Mouse (Mus musculus): Measurements from ENCODE around the gene Prkd2. TPM values are rescaled to one million over a fixed set of nuclear protein-coding genes. Genes with fewer than 3 reads are reported as not detected.
A peak's percentile ranks its signal among the peaks of the same experiment; 100 is the strongest.

The Prkd2 gene
- polyA plus RNA-seq, 1 experiment from 2014 or later: 21.9 TPM

DNA sequence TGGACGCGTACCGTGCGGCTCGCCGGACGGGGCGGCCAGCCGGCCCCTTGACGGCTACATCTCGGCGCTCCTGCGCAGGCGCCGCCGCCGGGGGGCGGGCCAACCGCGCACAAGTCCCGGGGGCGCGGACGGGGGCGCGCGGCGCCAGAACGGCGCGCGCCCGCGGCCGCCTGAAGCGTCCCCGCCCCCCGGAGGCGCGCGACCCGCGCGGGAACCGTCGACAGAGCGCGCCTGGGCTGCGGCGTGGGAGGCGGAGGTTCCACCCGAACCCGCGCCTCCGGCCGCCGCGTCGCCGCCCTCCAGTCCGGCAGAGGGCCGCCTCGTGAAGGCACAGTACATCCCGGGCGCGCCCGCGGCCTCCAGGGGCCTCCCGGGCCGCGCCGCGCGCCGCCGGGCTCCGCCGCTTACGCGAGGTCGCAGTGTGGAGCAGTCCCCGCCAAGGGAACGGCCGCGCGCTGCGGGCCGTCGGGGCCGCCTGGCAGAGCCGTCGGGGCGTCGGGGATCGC is 42.6 kb downstream of the Prkd2 start:
- H3K27me3 ChIP-seq: 0 out of 2 replicates have a peak, but pooled peaks cover 3% of the 10 kb centered on the region
- WGBS: 30% methylated on average over 92 of the region's 95 CpGs
- H3K27ac ChIP-seq: no peak overlapping the region
- no peak overlapping the region for H3K9ac ChIP-seq
- peaks cover 20% of the 10 kb centered on the region for H3K4me1 ChIP-seq
- peak overlapping the region; percentile 25 for H3K4me2 ChIP-seq
- no peak for ATAC-seq (ENCODE audit: insufficient number of reproducible peaks, low FRiP score, low TSS enrichment, low read depth)
- peaks cover 8% of the 10 kb centered on the region; the same call in 1 of the 2 replicates for H3K9me3 ChIP-seq
- H3K36me3 ChIP-seq: peaks cover 70% of the 10 kb centered on the region
- H3K4me3 ChIP-seq: peak overlapping the region; percentile 32

DNA sequence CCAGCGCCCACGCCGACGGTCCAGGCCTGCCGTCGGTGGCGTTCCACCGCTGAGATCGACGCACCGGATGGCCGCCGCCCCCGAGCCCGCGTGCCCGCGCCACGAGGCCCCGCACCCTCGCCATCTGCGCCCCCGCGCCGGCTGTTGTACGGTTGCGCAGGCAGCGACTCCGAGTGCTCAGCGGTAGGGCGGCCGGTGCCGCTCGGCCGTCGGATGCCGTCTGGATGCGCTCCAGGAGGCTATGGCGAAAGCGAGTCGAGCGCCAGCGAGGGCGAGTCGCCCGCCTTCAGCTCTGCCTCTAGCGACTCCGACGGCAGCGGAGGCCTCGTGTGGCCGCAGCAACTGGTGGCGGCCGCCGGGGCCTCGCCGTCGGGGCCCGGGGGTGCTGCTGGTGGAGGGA is 43.2 kb downstream of the Prkd2 start:
- Histone ChIP-seq H3K27me3 (0 out of 2 replicates have a peak, but pooled peaks cover 3% of the 10 kb centered on the region), H3K4me3 (peak overlapping the region; percentile 32), H3K27ac (no peak overlapping the region), H3K9me3 (peaks cover 8% of the 10 kb centered on the region; the same call in 1 of the 2 replicates), H3K9ac (no peak overlapping the region), H3K4me1 (peaks cover 20% of the 10 kb centered on the region), H3K36me3 (peaks cover 70% of the 10 kb centered on the region), H3K4me2 (peak overlapping the region; percentile 25; the same call in 1 of the 2 replicates)
- no peak for ATAC-seq (ENCODE audit: insufficient number of reproducible peaks, low FRiP score, low TSS enrichment, low read depth)
- 62% methylated on average over 59 of the region's 59 CpGs for WGBS

DNA sequence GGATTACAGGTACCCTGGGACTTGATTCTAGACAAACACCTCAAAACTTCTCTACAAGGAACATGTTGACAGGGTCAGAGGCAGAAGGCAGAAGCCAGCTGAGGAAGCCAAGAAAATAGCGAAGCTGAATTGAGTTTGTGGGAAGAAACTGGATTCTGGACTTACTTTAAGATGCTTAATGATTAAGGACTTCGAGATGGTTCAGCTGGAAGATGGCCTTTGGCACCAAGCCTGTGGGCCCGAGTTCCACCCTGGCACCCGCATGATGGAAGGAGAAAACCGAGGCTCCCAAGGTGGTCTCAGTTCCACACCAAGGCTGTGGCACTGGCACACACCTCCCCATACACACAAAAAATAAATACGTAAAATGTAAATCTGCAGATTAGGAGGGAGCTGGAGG is 47.8 kb downstream of the Prkd2 start:
- H3K9me3 ChIP-seq: peaks cover 7% of the 10 kb centered on the region; the same call in 1 of the 2 replicates
- H3K27ac ChIP-seq: peak overlapping the region; percentile 97
- peak overlapping the region; percentile 67 for H3K4me2 ChIP-seq
- peak overlapping the region; percentile 43 for H3K4me3 ChIP-seq
- 0 out of 2 replicates have a peak, but pooled peaks have one; percentile 8 for ATAC-seq (ENCODE audit: insufficient number of reproducible peaks, low FRiP score, low TSS enrichment, low read depth)
- H3K4me1 ChIP-seq: peaks cover 56% of the 10 kb centered on the region
- H3K36me3 ChIP-seq: peaks cover 33% of the 10 kb centered on the region
- 0 out of 2 replicates have a peak overlapping the region, but pooled peaks have one; percentile 5 for H3K9ac ChIP-seq
- H3K27me3 ChIP-seq: 0 out of 2 replicates have a peak, but pooled peaks cover 6% of the 10 kb centered on the region
- 14% methylated on average over 6 of the region's 6 CpGs for WGBS

DNA sequence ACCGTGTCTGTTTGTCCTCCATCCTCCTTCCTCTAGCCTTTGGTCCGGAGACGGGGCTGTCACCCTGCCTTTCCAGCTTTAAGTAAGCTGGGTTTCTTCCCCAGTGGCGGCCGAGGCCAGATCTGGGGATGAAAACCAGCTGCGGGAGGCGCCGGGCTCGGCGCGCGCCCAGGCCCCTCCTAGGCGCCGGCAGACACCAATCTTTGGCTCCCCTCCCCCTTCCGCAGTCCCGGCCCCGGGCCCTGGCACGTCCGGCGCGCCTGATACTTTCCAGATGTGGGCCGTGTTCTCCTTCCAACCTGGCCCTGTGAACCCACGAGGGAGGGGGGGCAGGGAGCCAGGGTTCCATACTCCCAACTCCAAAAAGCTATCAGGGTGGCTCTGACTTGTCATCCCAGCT is 48.2 kb downstream of the Prkd2 start:
- H3K27me3 ChIP-seq: 0 out of 2 replicates have a peak, but pooled peaks cover 6% of the 10 kb centered on the region
- peaks cover 57% of the 10 kb centered on the region for H3K4me1 ChIP-seq
- H3K9me3 ChIP-seq: peaks cover 3% of the 10 kb centered on the region; the same call in 1 of the 2 replicates
- WGBS: under 1% methylated on average over 23 of the region's 23 CpGs
- peaks cover 29% of the 10 kb centered on the region for H3K36me3 ChIP-seq
- peak overlapping the region; percentile 43 for H3K4me3 ChIP-seq
- peak; percentile 85 for ATAC-seq (ENCODE audit: insufficient number of reproducible peaks, low FRiP score, low TSS enrichment, low read depth)
- 0 out of 2 replicates have a peak overlapping the region, but pooled peaks have one; percentile 5 for H3K9ac ChIP-seq
- peak overlapping the region; percentile 97 for H3K27ac ChIP-seq
- H3K4me2 ChIP-seq: peak overlapping the region; percentile 67

DNA sequence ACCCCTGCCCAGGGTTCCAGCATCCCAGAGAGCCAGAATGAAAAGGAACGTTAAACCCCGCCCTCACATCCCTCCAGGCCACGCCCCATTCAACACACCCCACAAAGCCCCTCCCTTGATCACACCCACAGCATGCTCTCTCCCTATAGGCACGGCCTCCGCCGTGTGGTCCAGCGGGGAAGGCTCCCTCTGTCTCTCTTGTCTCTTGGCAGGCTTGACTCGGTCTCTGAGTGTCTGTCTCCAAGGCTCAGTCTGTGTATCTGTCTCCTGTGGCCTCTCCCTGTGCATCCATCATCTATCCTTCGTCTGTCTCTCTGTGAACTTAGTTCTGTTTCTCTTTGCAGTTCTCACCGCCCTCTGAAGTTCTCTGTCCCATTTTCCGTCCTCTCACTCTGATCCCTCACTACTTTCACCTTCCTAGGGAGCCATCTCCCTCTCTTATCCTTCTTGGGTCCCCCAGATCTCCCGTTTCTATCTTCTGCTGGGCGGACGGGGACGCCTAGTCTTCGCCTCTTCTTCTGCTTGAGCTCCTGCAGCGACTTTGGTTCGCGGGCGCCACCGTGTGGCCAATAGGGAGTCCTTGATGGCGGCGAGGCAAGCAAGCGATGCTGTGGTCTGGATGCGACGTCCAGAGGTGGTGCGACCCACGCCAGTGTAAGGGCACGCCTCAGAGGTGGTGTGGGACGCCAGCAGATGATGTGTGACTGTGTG is 49.1 kb downstream of the Prkd2 start, which contains the start of gene Gng8:
Gene Gng8, plus strand, starts transcription at position 146 of the 711 bp plus-strand sequence.
- peaks cover 20% of the 10 kb centered on the region for H3K36me3 ChIP-seq
- H3K9me3 ChIP-seq: no peaks in the 10 kb centered on the region
- H3K4me2 ChIP-seq: peak within 1 kb of the TSS; percentile 67
- 0 out of 2 replicates have a peak, but pooled peaks cover 6% of the 10 kb centered on the region for H3K27me3 ChIP-seq
- WGBS: under 1% methylated on average over 30 of the region's 30 CpGs
- peak within 1 kb of the TSS; percentile 43 for H3K4me3 ChIP-seq
- peak within 1 kb of the TSS; percentile 97 for H3K27ac ChIP-seq
- peak; percentile 84 for ATAC-seq (ENCODE audit: insufficient number of reproducible peaks, low FRiP score, low TSS enrichment, low read depth)
- peak within 1 kb of the TSS; percentile 21; the same call in 1 of the 2 replicates for H3K9ac ChIP-seq
- H3K4me1 ChIP-seq: peaks cover 57% of the 10 kb centered on the region

DNA sequence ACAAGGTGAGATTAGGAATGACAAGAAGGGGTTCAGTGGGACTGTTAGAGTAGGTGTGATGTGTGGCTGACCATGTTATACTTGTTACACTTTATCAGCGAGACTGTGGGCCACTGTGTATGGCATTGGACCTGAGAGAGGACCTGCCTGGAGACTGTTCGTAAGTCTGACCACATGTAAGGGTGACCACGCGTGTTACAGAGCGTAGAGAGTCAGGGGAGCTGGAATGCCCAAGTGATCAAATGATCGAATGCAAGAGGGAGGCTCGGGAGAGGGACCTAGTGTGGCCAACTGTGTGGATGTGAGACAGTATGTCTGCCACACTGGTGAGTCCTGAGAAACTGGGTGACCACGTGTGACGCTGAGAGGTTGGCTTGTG is 49.6 kb downstream of the Prkd2 start:
- WGBS: 35% methylated on average over 9 of the region's 9 CpGs
- Histone ChIP-seq H3K36me3 (peaks cover 15% of the 10 kb centered on the region), H3K4me3 (peak overlapping the region; percentile 43), H3K27ac (no peak overlapping the region), H3K4me2 (peak overlapping the region; percentile 67), H3K27me3 (0 out of 2 replicates have a peak, but pooled peaks cover 6% of the 10 kb centered on the region), H3K4me1 (peaks cover 57% of the 10 kb centered on the region), H3K9ac (peak overlapping the region; percentile 21; the same call in 1 of the 2 replicates), H3K9me3 (no peaks in the 10 kb centered on the region)
- no peak for ATAC-seq (ENCODE audit: insufficient number of reproducible peaks, low FRiP score, low TSS enrichment, low read depth)

DNA sequence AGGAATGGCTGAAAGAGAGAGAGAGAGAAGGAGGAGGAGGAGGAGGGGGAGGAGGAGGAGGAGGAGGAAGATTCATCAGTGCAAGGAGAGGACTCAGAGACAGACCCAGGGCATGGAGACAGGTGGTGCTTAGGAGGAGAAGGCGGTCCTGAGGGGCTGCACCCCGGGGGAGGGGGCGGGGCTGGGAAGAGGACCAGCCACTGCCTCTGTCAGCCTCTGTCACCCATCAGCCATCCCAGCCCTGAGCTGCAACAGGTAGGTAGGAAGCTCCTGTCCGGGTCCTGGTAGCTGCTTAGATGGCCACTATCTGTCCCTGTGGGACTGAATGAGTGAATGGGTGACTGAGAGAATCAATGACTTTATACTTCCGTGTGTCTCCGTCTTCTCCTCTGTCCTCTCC is 50.9 kb downstream of the Prkd2 start:
- 0 out of 2 replicates have a peak, but pooled peaks cover 6% of the 10 kb centered on the region for H3K27me3 ChIP-seq
- 15% methylated on average over 6 of the region's 6 CpGs for WGBS
- H3K4me1 ChIP-seq: peaks cover 57% of the 10 kb centered on the region
- H3K9me3 ChIP-seq: no peaks in the 10 kb centered on the region
- no peak overlapping the region for H3K4me3 ChIP-seq
- no peak overlapping the region for H3K9ac ChIP-seq
- H3K27ac ChIP-seq: no peak overlapping the region
- ATAC-seq (ENCODE audit: insufficient number of reproducible peaks, low FRiP score, low TSS enrichment, low read depth): no peak
- no peak overlapping the region for H3K4me2 ChIP-seq
- H3K36me3 ChIP-seq: 0 out of 2 replicates have a peak, but pooled peaks cover 3% of the 10 kb centered on the region

DNA sequence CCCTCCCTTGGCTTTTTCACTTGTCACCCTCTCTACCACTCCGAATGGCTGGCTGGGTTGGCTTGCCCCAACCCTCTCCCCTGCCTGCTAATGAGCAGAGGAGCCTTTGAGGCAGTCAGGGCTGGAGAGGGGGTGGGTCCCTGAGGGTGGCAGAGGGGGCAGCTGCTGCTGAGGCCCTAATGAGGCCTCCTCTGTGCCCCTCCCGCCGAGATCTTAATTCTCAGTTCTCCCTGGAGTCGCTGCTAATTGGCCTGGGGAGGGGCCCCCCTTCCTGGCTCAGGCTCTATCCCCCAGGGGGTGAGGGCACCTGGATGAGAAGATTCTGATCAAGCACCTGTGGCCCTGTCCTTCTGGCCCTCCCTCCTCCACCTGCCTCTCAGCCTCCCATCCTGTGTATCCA is 51.6 kb downstream of the Prkd2 start:
- Histone ChIP-seq H3K9ac (no peak overlapping the region), H3K4me1 (peaks cover 57% of the 10 kb centered on the region), H3K4me2 (peak overlapping the region; percentile 43), H3K36me3 (no peaks in the 10 kb centered on the region), H3K4me3 (no peak overlapping the region; the same call in 1 of the 2 replicates), H3K9me3 (no peaks in the 10 kb centered on the region), H3K27me3 (0 out of 2 replicates have a peak, but pooled peaks cover 6% of the 10 kb centered on the region), H3K27ac (no peak overlapping the region)
- WGBS: 2% methylated on average over 4 of the region's 4 CpGs
- no peak for ATAC-seq (ENCODE audit: insufficient number of reproducible peaks, low FRiP score, low TSS enrichment, low read depth)

DNA sequence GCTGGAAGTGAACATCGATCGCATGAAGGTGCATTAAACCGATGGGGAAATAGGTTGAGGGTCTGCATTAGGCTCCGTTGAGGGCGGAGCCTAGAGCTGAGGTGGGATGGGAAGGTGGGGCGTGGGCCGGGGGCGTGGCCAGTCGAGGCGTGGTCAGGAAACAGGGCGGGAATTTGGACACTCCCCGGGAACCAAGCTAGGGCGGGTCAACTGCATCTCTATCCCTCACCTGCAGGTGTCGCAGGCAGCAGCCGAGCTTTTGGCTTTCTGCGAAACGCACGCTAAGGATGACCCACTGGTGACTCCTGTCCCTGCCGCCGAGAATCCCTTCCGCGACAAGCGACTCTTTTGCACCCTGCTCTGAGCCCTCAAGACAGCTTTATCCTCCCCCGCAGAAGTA is 52.3 kb downstream of the Prkd2 start:
- Histone ChIP-seq H3K4me2 (peak overlapping the region; percentile 43), H3K27ac (no peak overlapping the region), H3K36me3 (no peaks in the 10 kb centered on the region), H3K4me1 (peaks cover 53% of the 10 kb centered on the region), H3K9me3 (no peaks in the 10 kb centered on the region), H3K4me3 (peak overlapping the region; percentile 24), H3K9ac (no peak overlapping the region), H3K27me3 (0 out of 2 replicates have a peak, but pooled peaks cover 6% of the 10 kb centered on the region)
- 1% methylated on average over 24 of the region's 24 CpGs for WGBS
- ATAC-seq (ENCODE audit: insufficient number of reproducible peaks, low FRiP score, low TSS enrichment, low read depth): no peak

DNA sequence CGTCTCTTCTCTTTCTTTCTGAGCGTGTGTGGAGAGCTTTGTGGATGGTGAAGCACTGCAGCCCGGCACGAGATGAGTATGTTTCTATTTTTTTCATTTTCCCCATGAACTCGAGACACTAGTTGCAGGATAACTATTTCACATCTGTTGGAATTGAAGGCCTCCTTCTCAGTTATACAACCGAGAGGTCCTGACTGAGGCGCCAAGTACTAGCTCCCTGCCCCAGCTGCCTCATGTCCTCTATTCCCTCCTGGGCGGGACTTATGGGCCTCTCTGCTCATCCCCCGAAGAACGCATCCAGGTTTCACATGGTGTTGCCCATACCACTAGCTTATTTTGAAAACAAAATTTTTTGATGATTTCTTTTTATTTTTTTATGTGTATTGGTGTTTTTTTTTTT is 52.8 kb downstream of the Prkd2 start:
- H3K4me3 ChIP-seq: peak overlapping the region; percentile 24; the same call in 1 of the 2 replicates
- ATAC-seq (ENCODE audit: insufficient number of reproducible peaks, low FRiP score, low TSS enrichment, low read depth): no peak
- H3K9ac ChIP-seq: no peak overlapping the region
- peaks cover 53% of the 10 kb centered on the region for H3K4me1 ChIP-seq
- H3K9me3 ChIP-seq: no peaks in the 10 kb centered on the region
- 33% methylated on average over 10 of the region's 10 CpGs for WGBS
- H3K4me2 ChIP-seq: peak overlapping the region; percentile 43
- H3K36me3 ChIP-seq: no peaks in the 10 kb centered on the region
- H3K27ac ChIP-seq: no peak overlapping the region
- 0 out of 2 replicates have a peak, but pooled peaks cover 6% of the 10 kb centered on the region for H3K27me3 ChIP-seq

DNA sequence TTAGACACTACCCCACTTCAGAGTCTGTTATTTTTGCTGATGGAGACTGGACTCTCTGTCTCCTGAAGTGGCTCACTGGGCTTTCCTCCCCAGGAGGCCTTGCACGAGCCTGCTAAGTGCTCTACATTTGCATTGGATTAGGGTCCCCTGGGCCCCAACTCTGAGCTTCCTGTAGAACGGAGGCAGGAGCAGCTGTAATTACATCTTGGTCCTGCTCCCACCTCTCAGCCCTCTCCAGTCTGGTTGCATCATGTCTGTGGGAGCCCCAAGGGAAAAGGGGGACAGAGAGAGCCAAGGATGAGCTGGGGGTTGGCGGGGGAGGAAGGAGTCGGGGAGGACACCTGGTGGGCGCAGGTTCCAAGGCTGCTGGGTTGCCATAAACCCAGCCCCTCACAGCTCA is 57.8 kb downstream of the Prkd2 start:
- Histone ChIP-seq H3K4me2 (no peak overlapping the region), H3K9me3 (no peaks in the 10 kb centered on the region), H3K36me3 (no peaks in the 10 kb centered on the region), H3K27ac (no peak overlapping the region), H3K9ac (no peak overlapping the region), H3K4me1 (peaks cover 21% of the 10 kb centered on the region), H3K27me3 (no peaks in the 10 kb centered on the region), H3K4me3 (no peak overlapping the region)
- no peak for ATAC-seq (ENCODE audit: insufficient number of reproducible peaks, low FRiP score, low TSS enrichment, low read depth)
- WGBS: 25% methylated on average over 5 of the region's 5 CpGs
